Mouse (Mus musculus) hindbrain, embryonic 14.5 days (tissue): ENCODE data around the gene Epb41l1. TPM values are rescaled to one million over a fixed set of nuclear protein-coding genes. Genes with fewer than 3 reads are reported as not detected.
A peak's percentile ranks its signal among the peaks of the same experiment; 100 is the strongest.
"Not testable (repeated sequence)": the region's sequence is repeated elsewhere in the genome, so short reads cannot be mapped to it uniquely, and the experiment has no call there.

ENCODE experiments used
- ATAC-seq: fragments of 200-750 bp; cut with Nextera tagmentation; 2 replicates; pipeline ENCODE4 v1.8.0; 2017; ENCODE audit warnings: moderate number of reproducible peaks, mild to moderate bottlenecking, moderate TSS enrichment, moderate library complexity; ENCODE audit not compliant: low FRiP score
- DNase-seq: peaks from one replicate; pipeline ENCODE4 v3.0.0-alpha.2; 2015; ENCODE audit warnings: low spot score
- H3K27ac ChIP-seq: fragments of 300-500 bp; sonication (generic); 2 replicates; pipeline ENCODE4 v1.5.1; 2014; ENCODE audit warnings: mild to moderate bottlenecking, moderate library complexity
- H3K27me3 ChIP-seq: fragments of 300-500 bp; sonication (generic); 2 replicates; pipeline ENCODE4 v1.6.1; 2014; ENCODE audit warnings: mild to moderate bottlenecking, low read length, mixed read lengths; ENCODE audit not compliant: control insufficient read depth, insufficient read depth
- H3K36me3 ChIP-seq: fragments of 300-500 bp; sonication (generic); replicated peaks from 2 replicates; pipeline ENCODE4 v1.6.1; 2014; ENCODE audit not compliant: control insufficient read depth, insufficient read depth
- H3K4me1 ChIP-seq: fragments of 300-500 bp; sonication (generic); replicated peaks from 2 replicates; pipeline ENCODE4 v1.6.1; 2014; ENCODE audit warnings: antibody characterized with exemption, low read length, mixed read lengths; ENCODE audit not compliant: control insufficient read depth, insufficient read depth
- H3K4me2 ChIP-seq: fragments of 300-500 bp; sonication (generic); replicated peaks from 2 replicates; pipeline ENCODE4 v1.6.1; 2014; ENCODE audit warnings: mild to moderate bottlenecking, moderate library complexity
- H3K4me3 ChIP-seq: fragments of 300-500 bp; sonication (generic); replicated peaks from 2 replicates; pipeline ENCODE4 v1.5.1; 2014; ENCODE audit warnings: mild to moderate bottlenecking, low read length
- H3K9ac ChIP-seq: fragments of 300-500 bp; sonication (generic); 2 replicates; pipeline ENCODE4 v1.6.1; 2014
- H3K9me3 ChIP-seq: fragments of 300-500 bp; sonication (generic); 2 replicates; pipeline ENCODE4 v1.6.1; 2016; ENCODE audit warnings: low read length; ENCODE audit not compliant: control insufficient read depth
- WGBS: fragments of 180-500 bp; shearing (Covaris S2); extraction: QIAGEN DNeasy Blood & Tissue Kit; methylation state at CpG from one replicate; pipeline ENCODE4 v1.1.7; 2014; 5-methylcytosine and 5-hydroxymethylcytosine counted together
- polyA plus RNA-seq: library from polyadenylated mRNA; unstranded; fragments of >200 nt; fragmentation: Nextera tagmentation; extraction: Ambion mirVana; gene quantifications from 2 replicates; pipeline ENCODE4 v1.2.1, GENCODE M21; 2014

Gene Epb41l1
- polyA plus RNA-seq: 19.5 and 24.3 TPM in 2 replicates

DNA sequence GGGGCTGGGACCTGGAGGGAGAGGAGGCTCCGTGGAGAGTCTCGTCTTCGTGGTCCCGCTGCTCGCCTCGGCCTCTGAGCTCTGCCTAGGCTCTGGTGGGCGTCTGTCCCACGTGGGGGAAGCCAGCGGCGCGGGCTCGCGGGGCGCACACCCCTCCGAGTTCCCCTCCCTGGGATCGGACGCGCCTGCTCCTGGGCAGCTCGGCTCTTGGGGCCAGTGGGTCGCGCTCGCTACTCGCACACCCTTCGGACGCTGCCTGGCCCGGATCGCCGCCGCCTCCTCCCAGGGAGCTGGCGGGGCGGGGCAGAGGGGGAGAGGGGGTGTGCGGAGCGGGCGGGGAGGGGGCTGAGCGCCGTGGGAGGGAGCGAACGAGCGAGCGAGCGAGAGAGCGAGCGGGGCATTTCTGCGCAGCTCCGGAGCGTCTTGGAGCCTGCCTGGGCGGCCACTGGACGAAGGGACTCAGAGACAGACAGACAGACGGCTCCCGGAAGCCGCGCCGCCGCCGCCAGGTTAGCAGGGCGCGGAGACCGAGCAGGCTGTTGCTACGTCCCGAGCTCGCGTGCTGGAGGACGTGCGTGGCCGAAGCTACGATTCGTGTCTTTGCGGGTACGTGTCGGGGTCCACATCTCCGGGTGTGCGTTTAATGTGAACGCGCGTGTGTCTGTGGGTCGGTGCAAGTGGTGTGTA, at the start of gene Epb41l1:
TSS of gene Epb41l1 (plus strand) at position 216 of the 687 bp plus-strand sequence.
- Histone ChIP-seq H3K27me3 (no peaks in the 10 kb centered on the region), H3K9ac (peak within 1 kb of the TSS; percentile 91), H3K9me3 (no peaks in the 10 kb centered on the region), H3K4me2 (peak within 1 kb of the TSS; percentile 68), H3K27ac (peak within 1 kb of the TSS; percentile 93), H3K4me3 (peak within 1 kb of the TSS; percentile 87), H3K36me3 (no peaks in the 10 kb centered on the region), H3K4me1 (peaks cover 30% of the 10 kb centered on the region; the same call in 1 of the 2 replicates)
- peak; percentile 64 for DNase-seq
- ATAC-seq: peak; percentile 63
- under 1% methylated on average over 70 of the region's 76 CpGs for WGBS

DNA sequence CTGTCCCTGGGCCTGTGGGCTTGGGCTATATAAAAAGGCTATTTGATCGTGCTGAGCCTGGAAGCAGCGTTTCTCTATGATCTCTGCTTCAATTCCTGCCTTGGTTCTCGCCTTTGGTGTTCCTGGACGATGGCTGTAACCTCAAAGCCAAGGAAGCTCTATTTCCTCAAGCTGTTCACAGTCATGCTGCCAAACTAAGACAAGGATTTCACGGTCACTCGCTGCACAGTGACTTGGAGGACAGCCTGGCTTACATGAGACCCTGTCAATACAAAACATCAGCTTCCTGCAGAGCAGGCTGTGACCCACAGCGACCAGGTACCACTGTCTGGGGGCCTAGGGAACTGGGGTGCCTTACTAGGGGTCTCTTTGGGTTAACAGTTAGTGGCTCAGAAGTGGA, 43.8 kb upstream of the Epb41l1 start:
- Histone ChIP-seq H3K4me3 (no peak overlapping the region), H3K4me2 (no peak overlapping the region), H3K9ac (no peak overlapping the region), H3K27me3 (no peaks in the 10 kb centered on the region), H3K36me3 (no peaks in the 10 kb centered on the region), H3K27ac (no peak overlapping the region), H3K9me3 (no peaks in the 10 kb centered on the region), H3K4me1 (no peaks in the 10 kb centered on the region)
- WGBS: 75% methylated on average over 7 of the region's 7 CpGs
- DNase-seq (no peak), ATAC-seq (no peak)

DNA sequence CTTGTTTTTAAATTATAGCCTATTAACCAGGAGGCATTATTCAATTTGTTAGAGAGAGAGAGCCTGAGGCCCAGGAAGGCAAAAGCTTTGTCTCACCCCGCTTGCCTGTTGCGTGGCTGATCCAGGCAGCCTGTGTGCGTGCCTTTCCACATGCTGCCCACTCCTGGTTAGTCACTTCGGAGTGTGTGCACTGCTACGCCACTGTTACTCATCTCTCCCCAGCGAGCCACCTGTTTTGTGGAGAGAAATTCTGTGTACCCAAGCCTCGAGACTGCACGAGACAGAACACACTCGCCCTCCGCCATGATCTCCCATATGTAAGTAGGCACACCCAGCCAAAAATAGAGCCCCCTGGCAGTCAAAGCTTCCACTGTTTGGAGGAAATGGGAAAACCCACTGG, 40.8 kb upstream of the Epb41l1 start:
- H3K4me1 ChIP-seq: no peaks in the 10 kb centered on the region
- H3K36me3 ChIP-seq: no peaks in the 10 kb centered on the region; the same call in 1 of the 2 replicates
- WGBS: 88% methylated on average over 10 of the region's 10 CpGs
- no peaks in the 10 kb centered on the region for H3K9me3 ChIP-seq
- no peak overlapping the region for H3K27ac ChIP-seq
- H3K27me3 ChIP-seq: no peaks in the 10 kb centered on the region
- no peak overlapping the region for H3K9ac ChIP-seq
- ATAC-seq (no peak), DNase-seq (no peak)
- no peak overlapping the region for H3K4me3 ChIP-seq
- H3K4me2 ChIP-seq: no peak overlapping the region

DNA sequence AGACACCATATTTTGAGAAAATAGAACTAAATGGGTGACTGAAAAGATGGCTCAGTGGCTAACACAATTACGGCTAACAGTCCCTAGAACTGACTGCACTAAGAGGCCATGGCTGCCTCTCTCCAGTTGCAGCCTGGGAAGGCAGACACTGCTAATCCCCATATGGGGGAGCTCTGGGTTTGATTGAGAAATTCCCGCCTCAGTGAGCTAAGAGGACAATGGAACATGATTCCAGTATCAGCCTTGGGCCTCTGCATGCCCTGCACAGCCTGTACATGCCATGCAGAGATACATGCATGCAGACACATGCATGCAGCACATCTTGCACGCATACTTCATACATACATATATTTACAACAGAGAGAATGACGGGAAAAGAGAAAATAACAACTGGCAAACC, 39.4 kb upstream of the Epb41l1 start:
- DNase-seq: no peak
- WGBS: 72% methylated on average over 4 of the region's 4 CpGs

DNA sequence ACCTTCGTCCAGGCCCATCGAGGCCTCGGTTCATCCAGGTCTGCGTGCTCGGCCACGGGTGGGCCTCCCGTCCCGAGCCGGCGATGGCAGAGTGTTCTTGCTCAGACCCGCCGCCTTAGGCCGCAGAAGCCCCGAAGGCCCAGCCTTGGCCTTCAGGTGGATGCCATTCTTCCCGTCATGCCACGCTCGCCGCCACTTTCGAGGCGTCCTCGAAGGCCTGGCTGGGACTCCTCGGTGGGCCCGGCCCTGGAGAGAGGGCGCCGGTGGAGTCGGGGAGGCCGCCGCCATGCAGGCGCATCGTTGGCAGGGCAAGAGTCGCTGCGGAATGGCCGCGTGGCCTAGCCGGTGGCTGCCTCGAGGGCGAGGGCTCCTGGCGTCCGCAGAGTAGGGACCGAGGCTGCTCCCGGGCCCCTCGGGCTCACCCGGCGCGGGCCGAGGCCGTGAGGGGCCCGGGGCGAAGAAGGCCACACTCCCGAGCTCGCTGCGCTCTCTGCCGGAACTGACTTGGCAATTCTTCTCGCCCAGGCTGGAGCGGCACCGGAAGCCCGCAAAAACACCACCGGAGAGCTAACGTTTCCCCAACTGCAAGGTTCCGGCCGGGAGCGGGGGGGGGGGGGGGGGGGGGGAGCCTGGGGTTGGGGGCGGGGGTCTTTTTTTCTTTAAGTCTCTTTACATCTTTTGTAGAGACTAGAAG, 28.1 kb upstream of the Epb41l1 start:
- peak overlapping the region; percentile 46 for H3K4me2 ChIP-seq
- ATAC-seq (peak; percentile 91), DNase-seq (peak; percentile 81)
- not testable (repeated sequence) for H3K9me3 ChIP-seq, H3K9ac ChIP-seq, H3K4me1 ChIP-seq, H3K27me3 ChIP-seq, H3K36me3 ChIP-seq, H3K27ac ChIP-seq
- WGBS: 0% methylated on average over 9 of the region's 63 CpGs
- H3K4me3 ChIP-seq: peak overlapping the region; percentile 35

More for the DNA sequence above, 39.4 kb upstream of the Epb41l1 start:
- no peaks in the 10 kb centered on the region for H3K4me1 ChIP-seq
- no peak overlapping the region for H3K4me2 ChIP-seq
- H3K36me3 ChIP-seq: no peaks in the 10 kb centered on the region; the same call in 1 of the 2 replicates
- no peaks in the 10 kb centered on the region for H3K9me3 ChIP-seq
- no peak overlapping the region for H3K27ac ChIP-seq
- H3K4me3 ChIP-seq: no peak overlapping the region
- no peak overlapping the region for H3K9ac ChIP-seq
- no peak for ATAC-seq
- H3K27me3 ChIP-seq: no peaks in the 10 kb centered on the region

DNA sequence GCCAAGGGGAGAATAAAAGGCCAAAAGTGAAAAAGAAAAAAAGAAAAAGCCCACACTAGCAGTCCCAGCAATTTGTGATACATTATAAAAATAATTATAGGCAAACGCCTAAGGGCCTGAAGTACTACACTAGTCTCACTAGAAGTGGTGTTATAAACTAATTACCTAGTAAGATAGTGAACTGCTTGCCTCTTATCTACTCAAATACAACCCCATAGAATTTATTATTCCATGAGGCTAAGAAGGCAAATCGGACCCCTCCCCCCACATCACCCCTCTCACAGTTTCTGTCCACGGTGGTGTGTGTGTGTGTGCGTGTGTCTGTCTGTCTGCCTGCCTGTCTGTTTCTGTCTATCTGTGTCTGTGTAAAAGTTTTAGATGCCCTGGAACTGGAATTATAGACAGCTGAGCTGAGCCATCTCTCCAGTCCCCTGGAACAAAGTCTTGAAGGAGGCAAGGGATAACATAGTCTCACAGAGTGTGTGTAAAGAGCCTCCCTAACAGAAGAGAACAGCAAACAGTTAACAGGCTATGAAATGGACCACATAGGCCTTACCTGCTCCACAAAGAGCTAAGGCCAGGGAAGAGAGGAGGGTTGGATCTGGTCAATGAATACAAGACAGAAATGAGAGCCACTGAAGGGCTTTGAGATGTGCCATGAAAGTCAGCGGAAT, 27.4 kb upstream of the Epb41l1 start:
- peak overlapping the region; percentile 35 for H3K4me3 ChIP-seq
- H3K27me3 ChIP-seq: no peaks in the 10 kb centered on the region
- H3K36me3 ChIP-seq: no peaks in the 10 kb centered on the region
- no peaks in the 10 kb centered on the region for H3K9me3 ChIP-seq
- H3K27ac ChIP-seq: no peak overlapping the region
- no peak overlapping the region for H3K9ac ChIP-seq
- ATAC-seq: peak; percentile 43; the same call in 1 of the 2 replicates
- no peak for DNase-seq
- peak overlapping the region; percentile 46 for H3K4me2 ChIP-seq
- H3K4me1 ChIP-seq: no peaks in the 10 kb centered on the region
- 61% methylated on average over 5 of the region's 5 CpGs for WGBS

DNA sequence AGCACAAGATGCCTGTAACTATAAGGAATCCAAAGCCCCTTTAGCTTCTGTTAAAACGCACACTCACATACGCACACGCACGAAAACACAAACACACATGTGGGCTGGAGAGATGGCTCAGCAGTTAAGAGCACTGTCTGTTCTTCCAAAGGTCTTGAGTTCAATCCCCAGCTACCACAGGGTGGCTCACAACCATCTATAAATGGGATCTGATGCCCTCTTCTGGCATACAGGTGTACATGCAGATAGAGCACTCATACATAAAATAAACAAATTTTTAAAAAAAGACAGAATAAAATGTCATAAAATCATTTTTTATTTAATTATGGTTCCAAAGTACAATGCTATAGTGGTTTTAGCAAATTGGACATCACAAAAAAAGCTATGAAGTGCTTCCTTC, 26.4 kb upstream of the Epb41l1 start:
- 98% methylated on average over 4 of the region's 4 CpGs for WGBS
- ATAC-seq: no peak
- H3K27me3 ChIP-seq: no peaks in the 10 kb centered on the region

DNA sequence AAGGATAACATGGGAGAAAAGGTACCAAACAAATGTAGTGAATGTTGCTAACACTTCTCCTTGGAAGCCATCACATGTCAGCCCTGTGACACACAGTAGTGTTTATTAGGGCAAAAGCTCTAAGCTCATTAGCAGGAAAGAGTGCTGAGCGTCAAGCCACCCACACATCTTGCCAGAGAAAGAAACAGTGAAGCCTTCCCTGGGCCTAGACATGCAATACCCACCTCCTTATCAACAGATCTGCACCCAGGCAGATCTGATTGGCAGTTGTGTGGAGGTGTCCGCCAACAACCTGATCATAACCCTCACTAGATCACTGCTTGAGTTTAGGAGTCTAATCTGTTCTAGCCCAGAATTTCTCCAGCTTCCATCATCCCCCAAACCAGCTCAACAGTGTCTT, 24.6 kb upstream of the Epb41l1 start:
- H3K4me2 ChIP-seq: no peak overlapping the region
- WGBS: 87% methylated on average over 2 of the region's 2 CpGs
- no peak overlapping the region for H3K9ac ChIP-seq
- no peak overlapping the region for H3K4me3 ChIP-seq
- ATAC-seq (no peak), DNase-seq (no peak)
- peaks cover 6% of the 10 kb centered on the region for H3K4me1 ChIP-seq
- H3K9me3 ChIP-seq: no peaks in the 10 kb centered on the region
- H3K36me3 ChIP-seq: no peaks in the 10 kb centered on the region
- H3K27ac ChIP-seq: no peak overlapping the region
- H3K27me3 ChIP-seq: no peaks in the 10 kb centered on the region

More for the DNA sequence above, 26.4 kb upstream of the Epb41l1 start:
- Histone ChIP-seq H3K36me3 (no peaks in the 10 kb centered on the region), H3K9me3 (no peaks in the 10 kb centered on the region), H3K4me1 (no peaks in the 10 kb centered on the region), H3K4me2 (no peak overlapping the region), H3K9ac (no peak overlapping the region), H3K4me3 (no peak overlapping the region), H3K27ac (no peak overlapping the region)
- DNase-seq: no peak

DNA sequence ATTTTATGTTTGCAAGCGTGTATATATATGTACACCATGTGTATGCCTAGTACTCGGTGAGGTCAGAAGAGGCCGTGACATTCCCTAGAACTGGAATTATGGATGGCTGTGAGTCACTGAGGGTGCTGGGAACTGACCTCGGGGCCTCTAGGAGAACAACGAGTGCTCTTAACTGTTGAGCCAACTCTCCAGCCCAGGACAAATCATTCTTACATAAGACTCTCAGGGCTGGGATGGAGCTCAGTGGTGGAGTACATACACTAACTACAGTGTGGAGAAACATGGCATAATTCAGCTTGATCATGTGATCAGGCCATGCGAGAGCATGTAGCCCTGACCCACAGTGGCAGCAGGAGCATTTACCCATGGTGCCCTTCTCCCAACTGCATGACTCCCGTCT, 22.7 kb upstream of the Epb41l1 start:
- H3K4me3 ChIP-seq: no peak overlapping the region
- no peak for DNase-seq
- no peak overlapping the region for H3K27ac ChIP-seq
- no peak for ATAC-seq
- H3K4me1 ChIP-seq: peaks cover 7% of the 10 kb centered on the region
- no peaks in the 10 kb centered on the region for H3K27me3 ChIP-seq
- WGBS: 93% methylated on average over 7 of the region's 7 CpGs
- no peak overlapping the region for H3K4me2 ChIP-seq
- no peak overlapping the region for H3K9ac ChIP-seq
- no peaks in the 10 kb centered on the region for H3K36me3 ChIP-seq
- H3K9me3 ChIP-seq: no peaks in the 10 kb centered on the region
